Mouse (Mus musculus) erythroblast, adult 5-6 weeks (primary cell): ENCODE results near the gene Nsrp1. TPM values are rescaled to one million over a fixed set of nuclear protein-coding genes. Genes with fewer than 3 reads are reported as not detected.
"Not testable (repeated sequence)": the region's sequence is repeated elsewhere in the genome, so short reads cannot be mapped to it uniquely, and the experiment has no call there.

Experiments used
- ATAC-seq: replicated peaks from 2 replicates; pipeline ENCODE4 v1.8.0; 2016; ENCODE audit warnings: moderate number of reproducible peaks, mild to moderate bottlenecking, moderate TSS enrichment, inconsistent platforms; ENCODE audit not compliant: poor library complexity, low FRiP score, severe bottlenecking
- total RNA-seq, 2 experiments: library from RNA; stranded (forward) in 1 of 2; stranded (reverse) in 1 of 2; fragments of 150-400 nt in 1 of 2; fragments of 200-764, 138-1000 nt in 1 of 2; gene quantifications; 2 replicates each; pipeline versions ENCODE4 v1.2.3 to v1.2.4; 2015 to 2017; ENCODE audit warnings: low replicate concordance in 2 of 2

Gene Nsrp1
- total RNA-seq (2015; ENCODE audit: low replicate concordance) (7.9 and 16.1 TPM in 2 replicates), total RNA-seq (2017; ENCODE audit: low replicate concordance) (1.9 and 7.2 TPM in 2 replicates)

- ATAC-seq, result peak; percentile 100
These were observed at the start of gene Nsrp1 for GRCm38 (mm10) chr11:77078273-77079134. Gene Nsrp1 (minus strand): TSS chr11:77078435.

GRCm38 (mm10) chr11:77111141-77111540 is 32.9 kb upstream of the Nsrp1 start:
- ATAC-seq, result no peak

GRCm38 (mm10) chr11:77108442-77108841 is 30.2 kb upstream of the Nsrp1 start:
- ATAC-seq, result no peak

GRCm38 (mm10) chr11:77107872-77108271 is 29.6 kb upstream of the Nsrp1 start:
- not testable (repeated sequence) for ATAC-seq

- no peak for ATAC-seq
These were observed 28.7 kb upstream of the Nsrp1 start for GRCm38 (mm10) chr11:77106961-77107360.

GRCm38 (mm10) chr11:77100137-77100937 is 22.1 kb upstream of the Nsrp1 start:
- ATAC-seq, result peak; percentile 80

GRCm38 (mm10) chr11:77098332-77098972 is 20.2 kb upstream of the Nsrp1 start:
- no peak for ATAC-seq

- ATAC-seq, result no peak
These were observed 18.8 kb upstream of the Nsrp1 start for GRCm38 (mm10) chr11:77096991-77097390.

- no peak for ATAC-seq
These were observed 18.3 kb upstream of the Nsrp1 start for GRCm38 (mm10) chr11:77096581-77096980.

GRCm38 (mm10) chr11:77095206-77095605 is 17.0 kb upstream of the Nsrp1 start:
- ATAC-seq, result no peak

- no peak for ATAC-seq
These were observed 15.9 kb upstream of the Nsrp1 start for GRCm38 (mm10) chr11:77094136-77094535.

GRCm38 (mm10) chr11:77093208-77093607 is 15.0 kb upstream of the Nsrp1 start:
- ATAC-seq, result no peak

- no peak for ATAC-seq
These were observed 10.9 kb upstream of the Nsrp1 start for GRCm38 (mm10) chr11:77089162-77089561.

- no peak for ATAC-seq
These were observed 8.8 kb upstream of the Nsrp1 start for GRCm38 (mm10) chr11:77087004-77087403.

GRCm38 (mm10) chr11:77084001-77084682 is 5.9 kb upstream of the Nsrp1 start:
- ATAC-seq, result no peak

- ATAC-seq, result no peak
These were observed 1.1 kb upstream of the Nsrp1 start for GRCm38 (mm10) chr11:77079361-77079760.

- peak; percentile 58 for ATAC-seq
These were observed 443 bp downstream of the Nsrp1 start for GRCm38 (mm10) chr11:77077792-77078191.

- ATAC-seq, result not testable (repeated sequence)
These were observed 904 bp downstream of the Nsrp1 start for GRCm38 (mm10) chr11:77077331-77077730.

GRCm38 (mm10) chr11:77070721-77071120 is 7.5 kb downstream of the Nsrp1 start:
- no peak for ATAC-seq

GRCm38 (mm10) chr11:77068825-77069224 is 9.4 kb downstream of the Nsrp1 start:
- no peak for ATAC-seq
